Mouse (Mus musculus): ENCODE results near the gene Stk33. TPM values are rescaled to one million over a fixed set of nuclear protein-coding genes. Genes with fewer than 3 reads are reported as not detected.

Gene Stk33
- polyA plus RNA-seq, 1 experiment from 2014 or later, result not detected

DNA sequence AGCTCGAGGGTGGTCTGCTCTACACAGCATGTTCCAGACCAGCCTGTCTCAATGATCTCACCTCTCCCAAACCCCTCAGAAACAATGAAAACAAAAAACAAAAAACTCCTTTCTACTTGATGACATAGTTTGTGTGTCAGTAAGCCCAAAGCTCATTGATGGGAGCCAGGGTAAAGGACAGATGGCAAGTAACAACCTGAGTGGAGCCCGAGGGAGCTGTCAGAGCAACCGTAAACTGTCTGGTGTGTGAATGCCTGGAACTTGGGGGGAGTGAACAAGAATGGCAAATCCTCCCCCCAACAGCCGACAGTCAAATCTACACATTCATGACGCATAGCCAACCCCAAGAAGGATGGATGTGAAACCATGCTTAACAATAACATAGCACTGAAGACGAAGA lies 149.8 kb downstream of the Stk33 start:
- Histone ChIP-seq H3K4me1 (ENCODE audit: insufficient read depth) (no peaks in the 10 kb centered on the region), H3K4me3 (ENCODE audit: low read depth, low read length) (no peak overlapping the region), H3K9ac (replicated peaks) (no peak overlapping the region), H3K4me2 (ENCODE audit: low read depth, low read length) (no peak overlapping the region), H3K9me3 (ENCODE audit: low read length) (no peaks in the 10 kb centered on the region), H3K27me3 (ENCODE audit: insufficient read depth, low read length) (no peaks in the 10 kb centered on the region), H3K36me3 (replicated peaks; ENCODE audit: insufficient read depth, low read length) (no peaks in the 10 kb centered on the region), H3K27ac (ENCODE audit: low read depth) (no peak overlapping the region)
- ATAC-seq, result no peak
- DNase-seq, result no peak
- TF ChIP-seq CTCF (IDR thresholded peaks at IDR 0.05; ENCODE audit: low read depth), result no peak
- TF ChIP-seq EP300 (IDR thresholded peaks at IDR 0.05; ENCODE audit: low read depth), result no peak
- 71% methylated on average over 6 of the region's 6 CpGs for WGBS (ENCODE audit: insufficient replicate concordance)

DNA sequence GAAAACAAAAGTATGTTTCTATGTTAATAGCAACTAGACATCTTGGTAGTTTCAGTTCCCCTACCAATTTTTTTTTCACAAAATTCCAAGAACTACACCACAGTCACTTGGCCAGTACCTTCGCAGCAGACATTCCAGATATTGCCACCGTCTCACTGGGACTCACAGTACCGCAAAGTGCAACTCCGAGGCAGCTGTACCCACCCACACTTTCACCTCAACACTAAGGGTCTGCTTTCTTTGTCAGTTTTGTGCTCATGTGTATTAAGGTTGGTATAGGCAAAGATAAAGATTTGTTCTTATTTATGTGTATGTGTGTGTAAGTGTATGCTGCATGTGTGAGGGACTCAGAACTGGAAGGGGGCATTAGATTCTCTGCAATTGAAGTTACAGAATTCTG lies 156.8 kb downstream of the Stk33 start:
- Histone ChIP-seq H3K4me1 (ENCODE audit: insufficient read depth) (no peaks in the 10 kb centered on the region), H3K27ac (ENCODE audit: low read depth) (no peak overlapping the region), H3K36me3 (replicated peaks; ENCODE audit: insufficient read depth, low read length) (no peaks in the 10 kb centered on the region), H3K27me3 (ENCODE audit: insufficient read depth, low read length) (no peaks in the 10 kb centered on the region), H3K4me2 (ENCODE audit: low read depth, low read length) (no peak overlapping the region), H3K9ac (replicated peaks) (no peak overlapping the region), H3K4me3 (ENCODE audit: low read depth, low read length) (no peak overlapping the region), H3K9me3 (ENCODE audit: low read length) (no peaks in the 10 kb centered on the region)
- DNase-seq (no peak), ATAC-seq (no peak)
- no peak for TF ChIP-seq CTCF (IDR thresholded peaks at IDR 0.05; ENCODE audit: low read depth)
- TF ChIP-seq EP300 (IDR thresholded peaks at IDR 0.05; ENCODE audit: low read depth), result no peak
- 73% methylated on average over 4 of the region's 4 CpGs for WGBS (ENCODE audit: insufficient replicate concordance)

DNA sequence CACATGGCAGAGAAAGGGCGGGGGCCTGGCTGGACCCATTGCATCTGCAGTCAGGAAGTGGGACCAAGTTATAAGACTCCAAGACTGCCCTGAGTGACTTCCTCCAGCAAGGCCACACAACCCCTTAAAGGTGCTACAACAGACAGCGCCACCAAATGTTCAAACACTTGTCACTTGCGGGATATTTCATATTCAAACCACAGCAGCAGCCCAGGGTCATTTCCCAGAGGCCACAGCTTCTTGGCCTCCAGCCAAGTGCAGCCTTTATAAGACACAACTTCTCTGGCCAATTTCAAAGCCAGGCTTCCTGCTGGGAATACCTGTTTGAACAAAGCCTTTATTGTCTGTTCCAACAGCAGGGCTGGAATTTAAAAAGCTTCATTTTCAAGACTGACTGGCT lies 162.3 kb downstream of the Stk33 start:
- 50% methylated on average over 3 of the region's 3 CpGs for WGBS (ENCODE audit: insufficient replicate concordance)
- Histone ChIP-seq H3K36me3 (replicated peaks; ENCODE audit: insufficient read depth, low read length) (no peaks in the 10 kb centered on the region), H3K4me3 (ENCODE audit: low read depth, low read length) (no peak overlapping the region), H3K27me3 (ENCODE audit: insufficient read depth, low read length) (no peaks in the 10 kb centered on the region), H3K9ac (replicated peaks) (no peak overlapping the region), H3K4me1 (ENCODE audit: insufficient read depth) (no peaks in the 10 kb centered on the region), H3K27ac (ENCODE audit: low read depth) (no peak overlapping the region), H3K9me3 (ENCODE audit: low read length) (no peaks in the 10 kb centered on the region), H3K4me2 (ENCODE audit: low read depth, low read length) (no peak overlapping the region)
- no peak for TF ChIP-seq EP300 (IDR thresholded peaks at IDR 0.05; ENCODE audit: low read depth)
- no peak for TF ChIP-seq CTCF (IDR thresholded peaks at IDR 0.05; ENCODE audit: low read depth)
- ATAC-seq (no peak), DNase-seq (no peak)

DNA sequence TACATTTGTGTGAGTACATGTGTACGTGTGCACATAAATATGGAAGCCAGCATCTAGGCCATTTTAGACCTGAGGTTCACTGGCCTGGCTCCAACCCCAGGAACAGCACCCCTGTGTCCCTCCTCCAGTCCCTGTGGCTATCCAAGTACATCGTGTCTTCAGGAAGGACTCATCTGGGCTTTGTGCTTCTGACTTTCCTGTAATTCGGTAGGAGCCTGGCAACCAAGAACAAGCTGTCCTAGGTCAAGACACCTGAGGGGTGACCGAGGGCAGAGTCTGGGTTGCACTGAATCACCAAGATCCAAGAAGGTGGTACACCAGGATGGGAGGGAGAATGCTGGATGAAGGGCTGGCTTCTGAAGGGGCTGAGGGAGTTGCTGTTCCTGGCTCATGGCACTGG lies 163.0 kb downstream of the Stk33 start:
- Histone ChIP-seq H3K36me3 (replicated peaks; ENCODE audit: insufficient read depth, low read length) (no peaks in the 10 kb centered on the region), H3K9ac (replicated peaks) (no peak overlapping the region), H3K4me3 (ENCODE audit: low read depth, low read length) (no peak overlapping the region), H3K9me3 (ENCODE audit: low read length) (no peaks in the 10 kb centered on the region), H3K4me1 (ENCODE audit: insufficient read depth) (no peaks in the 10 kb centered on the region), H3K27me3 (ENCODE audit: insufficient read depth, low read length) (no peaks in the 10 kb centered on the region), H3K27ac (ENCODE audit: low read depth) (no peak overlapping the region), H3K4me2 (ENCODE audit: low read depth, low read length) (no peak overlapping the region)
- ATAC-seq, result no peak
- no peak for DNase-seq
- 70% methylated on average over 4 of the region's 4 CpGs for WGBS (ENCODE audit: insufficient replicate concordance)
- TF ChIP-seq CTCF (IDR thresholded peaks at IDR 0.05; ENCODE audit: low read depth), result no peak

DNA sequence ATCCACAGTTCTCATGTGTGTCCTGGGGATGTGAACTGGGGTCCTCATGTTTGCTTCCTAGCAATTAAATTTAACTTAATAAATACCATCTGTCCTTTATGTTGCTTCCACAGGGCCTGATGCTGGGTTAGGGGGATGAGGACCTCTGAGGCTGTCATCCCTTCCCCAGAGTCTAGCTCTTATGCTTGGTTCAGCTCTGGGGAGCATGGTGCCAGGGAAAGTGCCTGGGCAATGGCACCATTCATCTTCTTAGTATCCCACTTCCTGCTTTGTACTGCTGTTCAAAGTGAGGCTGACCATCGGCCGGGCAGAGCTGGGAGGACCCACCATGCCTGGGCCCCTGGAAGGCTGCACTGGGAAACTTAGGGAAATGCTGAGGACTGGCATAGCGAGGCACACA lies 163.7 kb downstream of the Stk33 start:
- no peak overlapping the region for H3K9ac ChIP-seq (replicated peaks)
- no peaks in the 10 kb centered on the region for H3K9me3 ChIP-seq (ENCODE audit: low read length)
- TF ChIP-seq CTCF (IDR thresholded peaks at IDR 0.05; ENCODE audit: low read depth), result no peak
- TF ChIP-seq EP300 (IDR thresholded peaks at IDR 0.05; ENCODE audit: low read depth), result no peak
- H3K36me3 ChIP-seq (replicated peaks; ENCODE audit: insufficient read depth, low read length), result no peaks in the 10 kb centered on the region
- H3K4me1 ChIP-seq (ENCODE audit: insufficient read depth), result no peaks in the 10 kb centered on the region
- WGBS (ENCODE audit: insufficient replicate concordance), result 75% methylated on average over 3 of the region's 3 CpGs
- H3K27ac ChIP-seq (ENCODE audit: low read depth), result no peak overlapping the region
- no peak overlapping the region for H3K4me3 ChIP-seq (ENCODE audit: low read depth, low read length)
- H3K27me3 ChIP-seq (ENCODE audit: insufficient read depth, low read length), result no peaks in the 10 kb centered on the region
- no peak overlapping the region for H3K4me2 ChIP-seq (ENCODE audit: low read depth, low read length)
- no peak for DNase-seq
- ATAC-seq, result no peak

GRCm38 (mm10) chr7:109274289-109274688 lies 164.6 kb downstream of the Stk33 start:
- H3K27ac ChIP-seq (ENCODE audit: low read depth), result no peak overlapping the region
- ATAC-seq, result no peak
- H3K4me3 ChIP-seq (ENCODE audit: low read depth, low read length), result no peak overlapping the region
- H3K36me3 ChIP-seq (replicated peaks; ENCODE audit: insufficient read depth, low read length), result no peaks in the 10 kb centered on the region
- H3K9me3 ChIP-seq (ENCODE audit: low read length), result no peaks in the 10 kb centered on the region
- no peak for DNase-seq
- no peak overlapping the region for H3K9ac ChIP-seq (replicated peaks)
- no peaks in the 10 kb centered on the region for H3K4me1 ChIP-seq (ENCODE audit: insufficient read depth)
- no peak overlapping the region for H3K4me2 ChIP-seq (ENCODE audit: low read depth, low read length)
- H3K27me3 ChIP-seq (ENCODE audit: insufficient read depth, low read length), result no peaks in the 10 kb centered on the region
- no peak for TF ChIP-seq EP300 (IDR thresholded peaks at IDR 0.05; ENCODE audit: low read depth)
- no peak for TF ChIP-seq CTCF (IDR thresholded peaks at IDR 0.05; ENCODE audit: low read depth)
- 49% methylated on average over 3 of the region's 3 CpGs for WGBS (ENCODE audit: insufficient replicate concordance)

DNA sequence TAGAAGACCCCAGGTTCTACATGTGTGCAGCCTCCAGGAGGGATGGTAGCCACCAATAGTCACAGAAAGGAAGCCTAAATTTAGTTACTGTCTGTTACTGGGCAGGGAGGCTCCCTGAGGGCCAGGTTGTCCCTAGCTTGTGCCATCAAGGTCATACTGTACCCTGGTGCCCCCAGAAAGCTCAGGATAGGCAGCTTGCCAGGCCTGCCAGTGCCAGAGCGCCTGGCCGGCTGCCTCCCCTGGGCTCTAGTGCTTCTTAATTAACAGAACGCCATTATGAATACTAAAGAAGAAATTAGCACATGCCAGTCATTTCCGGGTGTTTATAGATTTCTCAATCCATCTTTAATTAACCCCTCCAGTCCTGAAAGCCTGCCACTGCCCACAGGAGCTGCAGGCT lies 169.8 kb downstream of the Stk33 start:
- Histone ChIP-seq H3K4me2 (ENCODE audit: low read depth, low read length) (no peak overlapping the region), H3K4me3 (ENCODE audit: low read depth, low read length) (no peak overlapping the region), H3K4me1 (ENCODE audit: insufficient read depth) (no peaks in the 10 kb centered on the region), H3K27me3 (ENCODE audit: insufficient read depth, low read length) (no peaks in the 10 kb centered on the region), H3K27ac (ENCODE audit: low read depth) (no peak overlapping the region), H3K9me3 (ENCODE audit: low read length) (no peaks in the 10 kb centered on the region), H3K9ac (replicated peaks) (no peak overlapping the region), H3K36me3 (replicated peaks; ENCODE audit: insufficient read depth, low read length) (no peaks in the 10 kb centered on the region)
- no peak for TF ChIP-seq CTCF (IDR thresholded peaks at IDR 0.05; ENCODE audit: low read depth)
- no peak for TF ChIP-seq EP300 (IDR thresholded peaks at IDR 0.05; ENCODE audit: low read depth)
- DNase-seq (no peak), ATAC-seq (no peak)
- WGBS (ENCODE audit: insufficient replicate concordance), result 58% methylated on average over 4 of the region's 4 CpGs

Measured in liver, postnatal 0 days (tissue).